Mouse (Mus musculus) lung, postnatal 14 days (tissue): Measurements from ENCODE around the gene Coq2.

Experiments used
- DNase-seq: peaks from one replicate; pipeline ENCODE4 v3.0.0; 2021

Coq2 gene

GRCm38 (mm10) chr5:100619586-100620275 lies 55.2 kb downstream of the Coq2 start:
- DNase-seq: no peak

GRCm38 (mm10) chr5:100613896-100614768 lies 60.8 kb downstream of the Coq2 start:
- no peak for DNase-seq

DNA sequence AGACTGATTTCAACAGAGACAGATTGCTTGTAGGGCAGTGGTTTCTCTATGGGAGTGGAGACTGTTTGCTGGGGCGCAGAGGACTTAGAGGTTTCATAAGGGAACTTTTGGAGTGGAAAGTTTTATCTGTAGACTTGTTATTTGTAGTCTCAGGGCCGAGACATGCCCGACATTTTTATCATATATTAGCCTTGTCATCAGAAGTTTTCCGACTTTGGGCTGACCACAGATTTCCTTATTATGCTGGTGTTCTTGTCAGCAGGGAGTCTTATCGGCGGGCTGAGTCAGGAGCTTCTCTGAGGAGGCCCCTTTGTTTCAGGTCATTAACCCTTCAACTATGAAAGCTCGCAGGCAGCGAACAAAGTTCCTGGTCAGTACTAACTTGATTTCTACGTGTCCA lies 67.1 kb downstream of the Coq2 start:
- DNase-seq: no peak

DNA sequence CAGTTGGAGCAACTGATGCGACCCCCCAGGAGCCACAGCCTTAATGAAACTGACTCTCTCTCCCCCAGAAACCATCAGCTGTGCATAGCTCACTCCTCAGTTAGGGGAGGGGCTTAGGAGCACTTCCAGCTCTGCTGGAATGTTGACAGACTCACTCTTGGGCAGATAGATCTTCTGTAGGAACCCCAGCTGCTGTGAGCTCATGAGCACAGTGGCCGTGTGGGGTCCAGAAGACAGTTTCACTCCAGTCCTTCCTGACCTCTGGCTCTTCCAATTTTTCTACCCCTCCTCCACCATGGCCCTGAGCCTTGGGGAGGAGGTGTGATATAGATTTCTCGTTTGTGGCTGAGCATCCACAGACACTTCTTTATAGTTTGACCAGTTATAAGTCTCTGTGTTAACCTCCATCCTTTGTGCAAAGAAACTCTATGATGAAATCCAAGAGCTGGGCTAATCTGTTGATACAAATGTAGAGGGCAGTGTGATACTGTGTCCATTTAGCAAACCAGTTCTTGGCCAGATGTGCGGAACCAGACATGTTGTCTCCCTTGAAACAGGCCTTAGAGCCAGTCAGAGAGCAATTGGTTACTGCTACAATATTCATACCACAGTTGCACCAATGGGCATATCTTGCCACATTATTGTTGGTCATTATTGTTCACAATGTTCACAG lies 67.7 kb downstream of the Coq2 start:
- DNase-seq: no peak

- DNase-seq: peak; percentile 59
Measured at GRCm38 (mm10) chr5:100605828-100606229, 69.1 kb downstream of the Coq2 start.
